Mouse (Mus musculus): ENCODE data around the gene Evx1. TPM values are rescaled to one million over a fixed set of nuclear protein-coding genes. Genes with fewer than 3 reads are reported as not detected.

Gene Evx1
- polyA plus RNA-seq, 1 experiment from 2014 or later: not detected

DNA sequence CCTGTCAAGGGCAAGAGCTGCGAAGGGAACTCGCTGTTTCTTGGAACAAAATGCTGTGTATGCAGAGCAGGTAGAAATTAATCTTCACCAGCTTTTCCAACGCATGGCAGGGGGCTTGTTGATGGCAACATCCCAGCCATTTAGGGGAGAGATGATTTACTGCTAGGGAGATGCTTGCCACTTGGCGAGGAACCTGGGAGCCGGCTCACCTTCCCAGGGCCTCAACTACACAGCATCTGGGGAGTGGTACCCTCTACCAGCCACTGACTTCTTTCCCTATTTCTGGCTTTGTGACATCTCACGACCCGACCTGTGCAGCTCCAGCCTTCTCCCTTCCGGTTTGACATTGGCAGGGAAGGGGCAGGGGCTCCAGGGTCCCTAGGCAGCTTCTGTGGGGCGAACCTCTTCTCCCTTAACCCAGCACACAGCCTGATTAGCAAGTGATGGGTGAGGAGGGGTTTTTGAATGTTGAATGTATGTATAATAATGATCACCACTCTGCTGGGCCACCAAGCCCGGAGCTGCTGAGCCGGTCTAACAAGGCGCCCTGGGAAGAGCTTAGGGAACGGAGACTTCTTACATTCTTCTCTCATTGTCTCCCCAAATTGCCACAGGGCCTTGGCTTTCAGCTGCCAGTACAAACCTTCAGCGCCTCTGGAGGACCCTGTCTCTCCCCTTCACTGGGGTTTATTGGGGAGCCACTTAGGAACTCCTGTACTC lies 4.3 kb downstream of the Evx1 start:
- Histone ChIP-seq H3K9me3 (replicated peaks; ENCODE audit: control insufficient read depth, low read length) (no peaks in the 10 kb centered on the region), H3K4me1 (ENCODE audit: control insufficient read depth, insufficient read depth, low read length) (peaks cover 4% of the 10 kb centered on the region), H3K27me3 (ENCODE audit: control insufficient read depth, insufficient read depth, low read length) (peaks cover 91% of the 10 kb centered on the region), H3K9ac (ENCODE audit: low read length) (no peak overlapping the region), H3K27ac (ENCODE audit: low read length) (no peak overlapping the region), H3K4me3 (replicated peaks; ENCODE audit: low read length) (no peak overlapping the region), H3K36me3 (ENCODE audit: control insufficient read depth, insufficient read depth, low read length) (no peaks in the 10 kb centered on the region), H3K4me2 (ENCODE audit: low read depth, low read length) (no peak overlapping the region)
- 35% methylated on average over 14 of the region's 14 CpGs for WGBS
- ATAC-seq (ENCODE audit: insufficient read depth, low FRiP score): no peak

- WGBS: 67% methylated on average over 1 of the region's 1 CpGs
Observed at GRCm38 (mm10) chr6:52318271-52318670, 5.0 kb downstream of the Evx1 start.

GRCm38 (mm10) chr6:52319956-52320690 lies 6.8 kb downstream of the Evx1 start:
- Histone ChIP-seq H3K4me2 (ENCODE audit: low read depth, low read length) (no peak overlapping the region), H3K9me3 (replicated peaks; ENCODE audit: control insufficient read depth, low read length) (no peaks in the 10 kb centered on the region), H3K27ac (ENCODE audit: low read length) (no peak overlapping the region), H3K9ac (ENCODE audit: low read length) (no peak overlapping the region), H3K27me3 (ENCODE audit: control insufficient read depth, insufficient read depth, low read length) (peaks cover 94% of the 10 kb centered on the region), H3K4me3 (replicated peaks; ENCODE audit: low read length) (no peak overlapping the region), H3K36me3 (ENCODE audit: control insufficient read depth, insufficient read depth, low read length) (no peaks in the 10 kb centered on the region), H3K4me1 (ENCODE audit: control insufficient read depth, insufficient read depth, low read length) (peaks cover 4% of the 10 kb centered on the region)
- WGBS: 6% methylated on average over 17 of the region's 17 CpGs
- no peak for ATAC-seq (ENCODE audit: insufficient read depth, low FRiP score)

More at GRCm38 (mm10) chr6:52318271-52318670, 5.0 kb downstream of the Evx1 start:
- H3K4me2 ChIP-seq (ENCODE audit: low read depth, low read length): no peak overlapping the region
- H3K4me1 ChIP-seq (ENCODE audit: control insufficient read depth, insufficient read depth, low read length): peaks cover 4% of the 10 kb centered on the region
- no peaks in the 10 kb centered on the region for H3K9me3 ChIP-seq (replicated peaks; ENCODE audit: control insufficient read depth, low read length)
- H3K9ac ChIP-seq (ENCODE audit: low read length): no peak overlapping the region
- no peaks in the 10 kb centered on the region for H3K36me3 ChIP-seq (ENCODE audit: control insufficient read depth, insufficient read depth, low read length)
- H3K27ac ChIP-seq (ENCODE audit: low read length): no peak overlapping the region
- peaks cover 96% of the 10 kb centered on the region for H3K27me3 ChIP-seq (ENCODE audit: control insufficient read depth, insufficient read depth, low read length)
- H3K4me3 ChIP-seq (replicated peaks; ENCODE audit: low read length): no peak overlapping the region
- ATAC-seq (ENCODE audit: insufficient read depth, low FRiP score): no peak

DNA sequence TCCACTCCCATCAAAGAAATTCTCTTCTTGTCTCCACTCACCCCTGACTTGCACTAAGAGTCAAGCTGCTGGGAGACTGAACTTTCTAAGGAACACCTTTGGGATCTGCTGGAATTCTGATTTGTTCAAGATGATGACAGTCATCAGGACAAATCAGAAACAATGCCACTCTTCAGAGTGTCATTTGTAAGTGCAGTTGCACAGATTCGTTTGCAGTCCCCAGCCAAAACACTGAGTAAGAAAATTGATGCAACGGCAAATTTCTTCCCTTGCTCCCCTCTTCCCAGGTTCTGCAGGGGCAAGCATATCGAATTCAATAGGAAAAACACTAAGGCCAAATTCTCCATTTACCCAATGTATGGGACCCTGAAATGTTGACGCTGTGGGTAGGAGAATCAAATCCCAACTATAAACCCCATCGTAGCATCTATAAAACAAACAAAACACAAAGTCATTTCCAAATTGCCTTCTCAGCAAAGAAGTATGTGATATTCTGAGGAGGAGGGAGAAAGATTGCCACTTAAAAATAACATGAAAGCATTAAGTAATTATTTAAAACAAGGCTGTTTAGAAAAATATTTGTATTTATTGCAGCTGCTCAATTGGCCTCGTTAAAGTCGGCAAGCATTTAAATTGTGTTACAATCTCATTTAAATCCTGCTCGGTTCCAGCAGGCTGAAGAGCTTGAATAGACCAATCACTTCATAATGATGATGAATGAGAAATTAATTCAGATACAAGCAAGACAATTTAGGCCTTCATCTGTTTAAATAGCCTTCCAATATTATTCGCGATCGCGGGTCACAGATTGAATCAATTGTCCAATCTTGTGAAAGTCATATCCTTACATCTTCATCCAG lies 7.9 kb downstream of the Evx1 start:
- no peak overlapping the region for H3K4me2 ChIP-seq (ENCODE audit: low read depth, low read length)

DNA sequence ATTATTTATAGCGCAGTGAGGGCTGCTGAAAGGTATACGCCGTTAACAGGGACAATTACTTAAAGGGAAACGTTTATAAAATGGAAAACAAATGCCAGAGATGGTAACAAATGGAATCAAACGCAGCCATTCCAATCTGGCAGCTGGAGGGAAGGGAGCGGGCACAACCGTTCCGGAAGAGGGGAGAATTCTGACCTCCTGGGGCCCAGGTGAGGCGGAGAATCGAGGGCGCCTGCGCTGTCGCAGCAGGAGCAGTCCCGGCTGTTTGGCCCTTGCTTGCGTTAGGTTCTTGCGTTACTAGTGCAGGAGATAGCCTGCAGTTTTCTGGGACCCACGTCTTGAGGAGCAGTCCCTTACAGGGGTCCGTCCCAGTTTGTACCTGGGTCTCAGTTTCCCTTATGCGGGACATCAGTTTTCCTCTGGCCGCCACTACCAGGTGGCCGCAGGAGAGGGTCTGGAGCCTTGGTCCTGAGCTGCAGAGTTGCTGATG lies 8.6 kb downstream of the Evx1 start:
- Histone ChIP-seq H3K9me3 (replicated peaks; ENCODE audit: control insufficient read depth, low read length) (no peaks in the 10 kb centered on the region), H3K9ac (ENCODE audit: low read length) (no peak overlapping the region), H3K4me2 (ENCODE audit: low read depth, low read length) (no peak overlapping the region), H3K4me3 (replicated peaks; ENCODE audit: low read length) (no peak overlapping the region), H3K4me1 (ENCODE audit: control insufficient read depth, insufficient read depth, low read length) (no peaks in the 10 kb centered on the region), H3K27ac (ENCODE audit: low read length) (no peak overlapping the region), H3K27me3 (ENCODE audit: control insufficient read depth, insufficient read depth, low read length) (peaks cover 81% of the 10 kb centered on the region), H3K36me3 (ENCODE audit: control insufficient read depth, insufficient read depth, low read length) (no peaks in the 10 kb centered on the region)
- ATAC-seq (ENCODE audit: insufficient read depth, low FRiP score): no peak
- WGBS: 3% methylated on average over 21 of the region's 21 CpGs

More for the DNA sequence above, 7.9 kb downstream of the Evx1 start:
- H3K4me1 ChIP-seq (ENCODE audit: control insufficient read depth, insufficient read depth, low read length): peaks cover 4% of the 10 kb centered on the region
- 7% methylated on average over 12 of the region's 12 CpGs for WGBS
- H3K9me3 ChIP-seq (replicated peaks; ENCODE audit: control insufficient read depth, low read length): no peaks in the 10 kb centered on the region
- no peak overlapping the region for H3K4me3 ChIP-seq (replicated peaks; ENCODE audit: low read length)
- no peak for ATAC-seq (ENCODE audit: insufficient read depth, low FRiP score)
- peaks cover 83% of the 10 kb centered on the region for H3K27me3 ChIP-seq (ENCODE audit: control insufficient read depth, insufficient read depth, low read length)
- no peak overlapping the region for H3K27ac ChIP-seq (ENCODE audit: low read length)
- H3K9ac ChIP-seq (ENCODE audit: low read length): no peak overlapping the region
- H3K36me3 ChIP-seq (ENCODE audit: control insufficient read depth, insufficient read depth, low read length): no peaks in the 10 kb centered on the region

DNA sequence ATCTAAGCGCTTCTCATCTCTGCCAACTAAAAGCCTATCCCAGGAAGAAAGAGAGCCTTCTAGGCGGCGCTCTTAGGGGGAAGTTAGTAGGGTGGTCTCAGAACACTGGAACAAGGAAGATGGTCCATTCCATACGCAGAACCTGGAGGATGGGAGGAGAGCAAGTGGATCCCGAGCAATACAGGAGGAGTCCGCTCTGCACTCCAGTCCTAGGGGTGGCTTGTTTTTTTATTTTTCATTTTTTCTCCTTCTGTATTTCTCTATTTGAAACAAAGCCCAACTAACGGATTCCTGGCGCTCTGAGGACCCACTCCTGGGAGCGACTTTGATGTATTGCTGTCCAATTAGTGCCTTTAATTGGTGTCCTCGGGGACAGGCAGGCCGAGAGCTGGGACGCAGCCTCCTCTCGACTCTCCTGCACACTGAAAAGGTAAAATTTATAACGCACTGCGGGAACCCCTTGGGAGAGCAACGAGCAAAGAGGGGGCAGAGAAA lies 9.5 kb downstream of the Evx1 start:
- no peak overlapping the region for H3K9ac ChIP-seq (ENCODE audit: low read length)
- no peaks in the 10 kb centered on the region for H3K36me3 ChIP-seq (ENCODE audit: control insufficient read depth, insufficient read depth, low read length)
- H3K4me3 ChIP-seq (replicated peaks; ENCODE audit: low read length): no peak overlapping the region
- WGBS: 9% methylated on average over 16 of the region's 16 CpGs
- H3K4me1 ChIP-seq (ENCODE audit: control insufficient read depth, insufficient read depth, low read length): no peaks in the 10 kb centered on the region
- H3K4me2 ChIP-seq (ENCODE audit: low read depth, low read length): no peak overlapping the region
- no peak overlapping the region for H3K27ac ChIP-seq (ENCODE audit: low read length)
- no peak for ATAC-seq (ENCODE audit: insufficient read depth, low FRiP score)
- H3K27me3 ChIP-seq (ENCODE audit: control insufficient read depth, insufficient read depth, low read length): peaks cover 72% of the 10 kb centered on the region
- no peaks in the 10 kb centered on the region for H3K9me3 ChIP-seq (replicated peaks; ENCODE audit: control insufficient read depth, low read length)

DNA sequence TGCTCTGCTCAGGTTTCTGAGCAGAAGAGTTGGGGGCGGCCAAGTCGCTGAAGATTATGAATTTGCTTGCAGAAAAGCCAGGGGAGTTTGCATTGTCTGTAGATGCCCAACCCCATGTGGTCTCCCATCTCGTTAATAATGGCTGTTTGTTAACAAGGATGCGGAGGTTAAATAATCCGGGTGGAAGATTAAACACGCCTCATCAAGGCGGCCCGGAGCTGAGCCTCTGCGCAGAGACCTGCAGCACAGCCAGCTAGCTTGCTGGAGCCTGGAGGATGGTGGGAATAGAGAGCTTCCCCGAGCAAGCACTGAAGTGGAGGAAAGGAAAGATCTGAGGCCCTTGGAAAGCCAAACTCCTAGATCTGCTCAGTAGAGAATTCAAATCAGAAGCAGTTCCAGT lies 10.0 kb downstream of the Evx1 start:
- WGBS: 11% methylated on average over 10 of the region's 10 CpGs
- Histone ChIP-seq H3K27ac (ENCODE audit: low read length) (no peak overlapping the region), H3K4me3 (replicated peaks; ENCODE audit: low read length) (no peak overlapping the region), H3K9ac (ENCODE audit: low read length) (no peak overlapping the region), H3K36me3 (ENCODE audit: control insufficient read depth, insufficient read depth, low read length) (no peaks in the 10 kb centered on the region), H3K4me2 (ENCODE audit: low read depth, low read length) (no peak overlapping the region), H3K27me3 (ENCODE audit: control insufficient read depth, insufficient read depth, low read length) (peaks cover 69% of the 10 kb centered on the region), H3K4me1 (ENCODE audit: control insufficient read depth, insufficient read depth, low read length) (no peaks in the 10 kb centered on the region), H3K9me3 (replicated peaks; ENCODE audit: control insufficient read depth, low read length) (no peaks in the 10 kb centered on the region)
- no peak for ATAC-seq (ENCODE audit: insufficient read depth, low FRiP score)

- Histone ChIP-seq H3K9me3 (replicated peaks; ENCODE audit: control insufficient read depth, low read length) (no peaks in the 10 kb centered on the region), H3K27me3 (ENCODE audit: control insufficient read depth, insufficient read depth, low read length) (peaks cover 64% of the 10 kb centered on the region), H3K36me3 (ENCODE audit: control insufficient read depth, insufficient read depth, low read length) (no peaks in the 10 kb centered on the region), H3K27ac (ENCODE audit: low read length) (no peak overlapping the region), H3K9ac (ENCODE audit: low read length) (no peak overlapping the region), H3K4me3 (replicated peaks; ENCODE audit: low read length) (no peak overlapping the region), H3K4me2 (ENCODE audit: low read depth, low read length) (no peak overlapping the region), H3K4me1 (ENCODE audit: control insufficient read depth, insufficient read depth, low read length) (no peaks in the 10 kb centered on the region)
- WGBS: 74% methylated on average over 3 of the region's 3 CpGs
- no peak for ATAC-seq (ENCODE audit: insufficient read depth, low FRiP score)
Observed at GRCm38 (mm10) chr6:52324061-52324460, 10.8 kb downstream of the Evx1 start.

Measured in stomach, embryonic 16.5 days (tissue).